Mouse (Mus musculus): ENCODE measurements around the gene Samd14.

The Samd14 gene

GRCm38 (mm10) chr11:94990102-94990748 lies 19.5 kb upstream of the Samd14 start:
- DNase-seq (ENCODE audit: low spot score), result no peak

GRCm38 (mm10) chr11:94990749-94991577 lies 18.7 kb upstream of the Samd14 start, which contains the start of gene Ppp1r9b:
TSS of gene Ppp1r9b (plus strand) at chr11:94991035.
- peak; percentile 89 for DNase-seq (ENCODE audit: low spot score)

GRCm38 (mm10) chr11:94991641-94992479 lies 17.8 kb upstream of the Samd14 start:
- no peak for DNase-seq (ENCODE audit: low spot score)

- no peak for DNase-seq (ENCODE audit: low spot score)
These were observed 17.3 kb upstream of the Samd14 start for GRCm38 (mm10) chr11:94992480-94992753.

- no peak for DNase-seq (ENCODE audit: low spot score)
These were observed 16.7 kb upstream of the Samd14 start for GRCm38 (mm10) chr11:94992754-94993606.

- no peak for DNase-seq (ENCODE audit: low spot score)
These were observed 15.4 kb upstream of the Samd14 start for GRCm38 (mm10) chr11:94994208-94994814.

GRCm38 (mm10) chr11:94994947-94995772 lies 14.5 kb upstream of the Samd14 start:
- DNase-seq (ENCODE audit: low spot score), result no peak

GRCm38 (mm10) chr11:94996101-94996500 lies 13.6 kb upstream of the Samd14 start:
- no peak for DNase-seq (ENCODE audit: low spot score)

- DNase-seq (ENCODE audit: low spot score), result no peak
These were observed 12.7 kb upstream of the Samd14 start for GRCm38 (mm10) chr11:94996984-94997383.

- no peak for DNase-seq (ENCODE audit: low spot score)
These were observed 12.1 kb upstream of the Samd14 start for GRCm38 (mm10) chr11:94997596-94997995.

GRCm38 (mm10) chr11:94998041-94998531 lies 11.6 kb upstream of the Samd14 start:
- no peak for DNase-seq (ENCODE audit: low spot score)

- no peak for DNase-seq (ENCODE audit: low spot score)
These were observed 9.6 kb upstream of the Samd14 start for GRCm38 (mm10) chr11:95000128-95000527.

GRCm38 (mm10) chr11:95000548-95000947 lies 9.1 kb upstream of the Samd14 start:
- no peak for DNase-seq (ENCODE audit: low spot score)

GRCm38 (mm10) chr11:95001058-95001457 lies 8.6 kb upstream of the Samd14 start:
- no peak for DNase-seq (ENCODE audit: low spot score)

- DNase-seq (ENCODE audit: low spot score), result no peak
These were observed 7.9 kb upstream of the Samd14 start for GRCm38 (mm10) chr11:95001584-95002347.

- DNase-seq (ENCODE audit: low spot score), result no peak
These were observed 7.0 kb upstream of the Samd14 start for GRCm38 (mm10) chr11:95002705-95003104.

GRCm38 (mm10) chr11:95004136-95004936 lies 5.3 kb upstream of the Samd14 start:
- DNase-seq (ENCODE audit: low spot score), result no peak

- no peak for DNase-seq (ENCODE audit: low spot score)
These were observed 4.8 kb upstream of the Samd14 start for GRCm38 (mm10) chr11:95004937-95005198.

GRCm38 (mm10) chr11:95006038-95006437 lies 3.6 kb upstream of the Samd14 start:
- DNase-seq (ENCODE audit: low spot score), result no peak

Measured in ovary, postnatal 14 days (tissue).